Mouse (Mus musculus) cerebellum, adult 11-12 months (tissue): ENCODE data around the gene Gm45837.

Source experiments
- DNase-seq: peaks from one replicate; pipeline ENCODE4 v3.0.0; 2022

Gm45837 gene

GRCm38 (mm10) chr7:101471423-101471822, 60.7 kb downstream of the Gm45837 start:
- no peak for DNase-seq

DNA sequence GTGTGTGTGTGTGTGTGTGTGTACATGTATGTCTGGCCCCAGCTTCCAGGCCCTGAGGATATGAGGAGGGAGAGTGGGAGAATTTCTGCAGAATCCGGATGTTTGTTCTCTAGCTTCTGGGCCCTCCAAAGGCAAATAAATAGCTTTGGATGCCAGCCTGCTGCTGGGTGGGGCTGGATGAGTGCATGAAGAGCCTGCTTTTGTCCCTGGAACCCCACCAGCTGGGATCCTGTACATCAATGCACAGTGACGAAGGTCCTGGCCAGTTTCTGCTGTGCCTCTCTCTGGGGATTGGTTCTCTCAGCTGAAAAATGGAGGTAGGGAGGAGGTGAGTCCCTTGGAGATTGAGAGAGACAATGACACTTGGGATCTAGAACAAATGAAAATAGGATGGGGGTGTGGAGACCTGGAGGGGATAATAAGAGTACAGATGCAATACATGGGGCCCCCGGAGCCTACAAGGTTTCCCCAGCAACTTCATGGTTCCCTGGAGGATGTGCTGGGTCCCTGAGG, 61.3 kb downstream of the Gm45837 start:
- DNase-seq, result no peak

- DNase-seq, result no peak
Measured at GRCm38 (mm10) chr7:101472598-101473558, 62.2 kb downstream of the Gm45837 start.

GRCm38 (mm10) chr7:101474399-101474811, 63.7 kb downstream of the Gm45837 start:
- DNase-seq, result no peak

DNA sequence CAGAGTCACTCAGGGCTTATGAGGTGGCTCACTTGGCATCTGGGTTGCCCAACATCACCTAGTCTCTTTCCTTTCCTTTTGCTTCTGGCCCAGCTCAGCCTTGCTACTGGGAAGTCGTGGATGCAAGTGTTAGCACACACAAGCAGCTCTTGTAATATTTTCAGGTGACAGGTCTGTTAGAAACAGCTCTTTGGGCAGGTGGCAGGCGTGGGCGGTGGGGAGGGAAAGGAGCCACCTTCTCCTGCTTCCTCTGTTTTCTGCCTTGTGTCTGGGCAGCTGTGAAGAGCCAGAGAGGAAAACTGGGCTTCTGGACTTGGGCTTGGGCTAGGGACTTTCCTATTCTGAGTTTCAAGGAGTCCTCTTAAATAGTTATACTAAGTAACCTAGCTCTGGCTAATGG, 65.3 kb downstream of the Gm45837 start:
- no peak for DNase-seq

DNA sequence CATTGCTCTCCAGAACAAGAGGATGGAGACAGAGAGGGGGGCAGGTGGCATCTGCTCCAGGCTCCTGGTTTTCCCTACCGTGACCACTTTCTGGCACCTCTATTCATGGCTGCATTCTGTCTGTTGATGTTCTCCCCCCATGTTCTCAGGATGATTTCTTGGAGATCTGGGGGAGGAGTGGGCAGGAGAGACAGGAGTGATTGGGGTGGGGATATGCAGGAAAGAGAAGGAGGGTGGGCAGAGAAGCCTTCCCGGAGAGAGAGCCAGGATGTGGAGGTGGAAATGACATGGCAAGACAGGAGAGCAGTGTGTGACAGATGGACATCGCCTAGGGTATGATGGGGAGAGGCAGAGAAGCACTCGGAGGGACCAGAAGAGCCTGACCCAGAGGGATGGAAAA, 65.8 kb downstream of the Gm45837 start:
- no peak for DNase-seq

DNA sequence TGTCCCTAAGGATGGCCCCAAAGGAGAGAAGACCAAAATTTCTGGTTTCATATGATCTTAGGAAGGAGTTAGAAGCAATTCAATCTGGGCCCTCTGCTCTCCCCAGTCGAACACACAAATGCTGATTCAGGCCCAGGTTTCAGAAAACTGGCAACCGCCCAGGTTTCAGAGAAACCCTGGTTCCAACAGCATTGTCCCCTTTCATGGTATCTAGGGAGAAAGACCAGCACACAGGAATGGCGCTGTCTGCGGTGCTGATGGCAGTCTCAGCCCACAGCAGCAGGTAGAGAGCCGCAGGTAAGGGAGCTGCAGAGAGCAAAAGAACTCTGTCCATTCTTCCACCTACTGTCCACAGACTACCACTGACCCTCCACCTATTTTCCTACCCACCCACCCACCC, 66.5 kb downstream of the Gm45837 start:
- no peak for DNase-seq

DNA sequence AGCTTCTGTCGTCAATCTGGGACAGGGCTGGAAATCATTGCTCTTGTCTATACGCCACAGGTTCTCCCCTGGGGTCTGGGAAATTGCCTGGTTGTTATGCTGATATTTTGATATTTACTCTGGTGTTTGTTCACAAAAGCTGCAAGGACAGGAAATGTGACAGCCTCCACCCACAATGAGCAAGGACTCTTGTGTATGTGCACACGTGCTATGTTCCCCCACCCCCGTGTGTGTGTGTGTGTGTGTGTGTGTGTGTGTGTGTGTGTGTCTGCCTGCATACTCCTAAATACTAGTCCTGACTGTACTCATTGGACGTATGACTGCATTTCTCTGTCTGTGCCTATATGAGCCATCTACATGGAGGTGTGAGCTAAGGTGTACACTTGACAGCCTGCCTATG, 67.4 kb downstream of the Gm45837 start:
- DNase-seq, result no peak

DNA sequence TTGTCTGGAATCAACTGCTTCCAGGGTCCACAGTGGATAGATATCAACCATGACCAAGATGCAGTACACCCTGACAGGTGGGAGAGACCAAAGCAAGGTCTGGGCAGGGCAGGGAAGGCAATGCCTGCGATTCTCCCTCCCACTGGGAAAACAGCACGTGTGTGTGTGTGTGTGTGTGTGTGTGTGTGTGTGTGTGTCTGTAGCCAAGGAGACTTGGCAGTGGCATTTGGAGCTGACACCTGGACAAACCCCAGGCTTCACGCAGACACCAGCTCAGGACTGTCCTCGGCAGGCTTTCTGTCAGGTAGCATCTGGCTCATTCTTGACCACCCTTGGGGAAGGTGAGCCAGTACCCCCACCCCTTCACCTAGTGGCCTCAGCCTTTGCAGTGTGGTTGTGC, 69.2 kb downstream of the Gm45837 start:
- DNase-seq, result no peak

DNA sequence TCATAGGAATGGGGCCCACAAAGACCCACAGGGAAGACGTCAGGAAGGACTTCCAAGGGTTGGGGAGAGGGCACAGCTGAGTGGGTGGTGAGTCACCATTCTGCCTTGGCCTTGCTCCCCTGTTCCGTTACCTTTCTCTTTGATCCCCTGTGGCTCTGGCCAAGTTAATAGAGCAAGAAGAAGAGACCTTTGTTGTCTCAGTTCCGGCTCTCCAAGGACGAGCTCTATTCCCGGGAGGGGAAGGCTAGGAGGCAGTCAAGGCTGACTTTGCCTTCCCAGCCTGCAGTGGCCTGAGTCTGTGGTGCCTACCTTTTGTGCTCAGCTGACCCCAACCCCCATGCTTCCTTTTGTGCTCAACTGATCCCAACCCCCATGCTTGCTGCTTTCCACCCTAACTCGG, 70.0 kb downstream of the Gm45837 start:
- DNase-seq, result no peak

DNA sequence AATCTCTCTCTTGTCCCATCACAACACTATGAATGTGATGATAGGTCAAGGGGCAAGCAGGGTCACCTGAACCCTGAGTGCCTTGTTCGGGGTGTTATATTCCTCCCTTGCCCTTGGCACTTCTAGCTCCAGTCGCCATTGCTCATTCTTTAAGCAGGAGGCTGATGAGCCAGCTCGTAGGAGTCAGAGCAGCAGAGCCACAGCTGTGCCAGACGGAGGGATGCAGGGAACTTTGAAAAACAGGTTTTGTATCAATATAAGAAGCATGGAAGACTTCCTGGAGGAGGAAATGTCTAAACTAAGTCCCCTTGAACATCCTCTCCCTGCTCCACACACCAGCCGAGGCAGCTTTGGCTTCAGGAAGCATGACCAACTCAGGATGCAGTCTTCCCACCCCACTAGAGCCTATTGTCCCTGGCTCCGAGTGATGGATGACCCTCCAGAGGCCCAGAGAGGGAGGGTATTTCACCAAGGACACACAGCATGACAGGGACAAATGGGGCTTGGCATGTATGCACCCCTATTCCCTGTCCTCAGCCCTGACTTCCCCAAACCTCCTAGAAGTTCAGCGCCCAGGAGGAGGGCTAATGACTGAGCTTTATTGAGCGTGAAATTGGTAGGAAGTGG, 71.3 kb downstream of the Gm45837 start:
- DNase-seq, result no peak

GRCm38 (mm10) chr7:101482499-101483081, 71.9 kb downstream of the Gm45837 start:
- DNase-seq, result no peak

- no peak for DNase-seq
Measured at GRCm38 (mm10) chr7:101483498-101484115, 72.9 kb downstream of the Gm45837 start.

- DNase-seq, result no peak
Measured at GRCm38 (mm10) chr7:101487102-101487501, 76.4 kb downstream of the Gm45837 start.

- DNase-seq, result no peak
Measured at GRCm38 (mm10) chr7:101490952-101491351, 80.3 kb downstream of the Gm45837 start.

DNA sequence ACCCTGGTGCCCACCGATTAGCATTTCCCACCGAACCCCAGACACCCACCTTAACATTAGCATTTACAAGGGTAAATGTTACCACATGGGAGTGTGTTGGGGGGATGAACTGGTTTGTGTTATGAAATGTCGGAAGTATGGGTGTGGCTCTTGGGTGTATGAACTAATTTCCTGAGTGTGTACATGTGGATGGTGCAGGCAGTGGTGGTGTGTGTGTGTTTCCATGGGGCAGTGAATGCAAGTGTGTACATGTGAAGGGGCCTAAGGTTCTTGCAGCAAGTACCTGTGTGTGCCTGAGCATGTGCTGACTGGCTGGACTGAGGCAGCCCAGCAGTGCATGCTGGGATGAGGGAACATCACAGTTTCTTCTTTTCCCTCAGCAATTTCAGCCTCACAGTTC, 87.7 kb downstream of the Gm45837 start:
- DNase-seq, result no peak

GRCm38 (mm10) chr7:101499251-101499650, 88.6 kb downstream of the Gm45837 start:
- no peak for DNase-seq

GRCm38 (mm10) chr7:101499701-101500100, 89.0 kb downstream of the Gm45837 start:
- DNase-seq, result no peak

DNA sequence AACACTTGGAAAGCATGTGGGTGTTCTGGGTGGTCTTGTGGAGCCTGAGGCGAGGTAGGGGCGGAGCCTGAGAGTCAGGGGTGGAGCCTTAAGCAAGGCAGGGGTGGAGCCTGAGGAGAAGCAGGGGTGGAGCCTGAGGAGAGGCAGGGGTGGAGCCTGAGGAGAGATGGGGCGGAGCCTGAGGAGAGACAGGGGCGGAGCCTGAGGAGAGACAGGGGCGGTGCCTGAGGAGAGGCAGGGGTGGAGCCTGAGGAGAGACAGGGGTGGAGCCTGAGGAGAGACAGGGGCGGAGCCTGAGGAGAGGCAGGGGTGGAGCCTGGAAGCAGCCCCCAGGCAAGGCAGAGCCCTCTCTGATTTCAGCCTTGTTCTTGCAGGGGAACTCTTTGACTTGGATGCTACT, 90.5 kb downstream of the Gm45837 start:
- DNase-seq, result no peak

DNA sequence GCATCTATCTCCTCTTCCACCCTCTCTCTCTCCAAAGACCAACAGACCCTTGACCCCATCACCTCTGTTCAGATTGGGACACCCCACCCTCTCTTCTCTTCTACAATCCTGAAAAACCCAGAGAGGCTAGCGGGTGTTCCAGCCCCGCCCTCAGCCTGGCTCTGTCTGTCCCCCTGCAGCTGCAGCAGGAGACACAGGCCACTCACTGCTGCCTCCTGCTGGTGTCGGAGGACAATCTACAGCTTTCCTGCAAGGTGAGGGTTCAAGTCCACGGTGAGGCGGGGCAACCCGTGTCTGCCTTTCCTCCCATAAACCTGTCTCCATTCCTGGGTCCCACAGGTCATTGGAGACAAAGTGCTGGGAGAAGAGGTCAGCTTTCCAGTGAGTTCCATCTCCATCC, 91.0 kb downstream of the Gm45837 start:
- no peak for DNase-seq

DNA sequence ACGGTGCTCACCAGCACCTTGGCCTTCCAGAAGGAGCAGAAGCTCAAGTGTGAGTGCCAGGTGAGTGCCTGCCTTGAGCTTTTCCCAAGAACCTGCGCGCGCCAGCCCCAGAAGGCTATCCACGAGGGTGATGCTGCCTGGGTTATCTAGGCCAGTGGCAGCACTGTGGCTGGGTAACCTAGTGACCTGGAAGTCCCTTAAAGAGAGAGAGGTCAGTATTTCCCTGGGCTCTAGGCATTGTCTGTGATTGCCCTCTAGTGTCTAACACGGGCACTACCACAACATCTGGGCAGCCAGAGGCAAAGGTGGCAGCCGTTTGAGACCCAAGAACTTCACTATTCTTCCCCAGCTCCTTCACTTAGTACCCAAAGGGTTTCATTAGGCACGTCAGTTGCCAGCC, 92.7 kb downstream of the Gm45837 start:
- DNase-seq, result no peak

- DNase-seq, result no peak
Measured at GRCm38 (mm10) chr7:101503803-101504202, 93.1 kb downstream of the Gm45837 start.

DNA sequence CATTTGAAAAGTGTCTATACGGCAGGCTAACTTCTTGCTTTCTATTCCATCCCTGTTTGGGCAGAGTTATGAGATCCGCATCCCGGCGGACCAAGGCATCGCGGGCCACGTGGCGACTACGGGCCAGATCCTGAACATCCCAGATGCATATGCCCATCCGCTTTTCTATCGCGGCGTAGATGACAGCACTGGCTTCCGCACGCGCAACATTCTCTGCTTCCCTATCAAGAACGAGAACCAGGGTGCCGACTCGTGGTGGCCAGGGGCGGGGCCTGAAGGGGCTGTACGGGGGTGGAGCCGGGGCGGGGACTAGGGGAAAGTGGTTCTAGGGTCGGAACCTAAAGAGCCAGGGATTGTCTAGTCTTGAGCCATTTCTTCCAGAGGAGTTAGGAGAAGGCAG, 93.8 kb downstream of the Gm45837 start:
- no peak for DNase-seq
